Mouse (Mus musculus): ENCODE results near the gene Tespa1.

The Tespa1 gene

DNA sequence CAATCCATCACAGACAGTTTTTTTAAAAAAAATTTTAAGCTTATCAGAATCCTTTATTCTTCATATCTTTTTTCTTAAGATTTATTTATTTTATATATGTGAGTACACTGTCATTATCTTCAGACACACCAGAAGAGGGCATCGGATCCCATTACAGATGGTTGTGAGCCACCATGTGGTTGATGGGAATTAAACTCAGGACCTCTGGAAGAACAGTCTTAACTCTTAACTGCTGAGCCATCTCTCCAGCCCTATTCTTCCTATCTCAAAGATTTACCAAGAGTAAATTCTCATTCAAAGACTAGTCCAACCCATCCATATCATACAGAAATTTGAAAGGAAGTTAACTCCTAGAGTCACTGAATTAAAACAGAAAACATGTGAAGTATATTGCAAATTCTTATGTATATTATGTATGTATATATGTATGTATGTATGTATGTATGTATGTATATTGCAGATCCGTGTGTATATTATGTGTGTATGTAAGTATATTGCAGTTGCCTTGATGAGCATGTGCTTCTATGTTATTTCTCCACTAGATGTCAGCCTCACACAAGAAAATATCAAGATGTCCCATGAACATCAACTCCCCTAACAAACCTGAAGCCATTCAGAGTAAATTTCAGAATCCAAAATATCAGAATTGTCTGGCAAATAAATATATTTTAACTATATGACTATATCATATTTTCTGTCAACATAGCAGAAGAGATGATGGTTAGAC lies 40.9 kb downstream of the Tespa1 start:
- DNase-seq = no peak

DNA sequence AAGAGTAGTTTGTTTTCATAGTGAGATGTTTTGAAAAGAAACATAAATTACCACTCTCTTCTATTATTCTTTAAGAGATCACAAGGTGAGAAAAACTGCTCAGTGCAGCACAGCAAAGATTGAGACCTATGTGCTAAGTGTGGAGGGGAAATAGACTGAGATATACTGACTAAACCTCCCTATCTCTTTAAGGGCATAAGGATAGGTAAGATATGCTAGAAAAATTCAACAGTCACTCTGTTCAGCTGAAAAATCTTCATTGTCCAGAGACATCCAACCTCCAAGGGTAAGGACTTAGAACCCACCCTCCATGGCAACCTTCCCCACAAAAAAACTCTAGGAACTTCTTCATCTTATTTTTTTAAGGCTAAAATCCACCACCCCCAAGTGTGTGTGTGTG lies 42.1 kb downstream of the Tespa1 start:
- DNase-seq = no peak

DNA sequence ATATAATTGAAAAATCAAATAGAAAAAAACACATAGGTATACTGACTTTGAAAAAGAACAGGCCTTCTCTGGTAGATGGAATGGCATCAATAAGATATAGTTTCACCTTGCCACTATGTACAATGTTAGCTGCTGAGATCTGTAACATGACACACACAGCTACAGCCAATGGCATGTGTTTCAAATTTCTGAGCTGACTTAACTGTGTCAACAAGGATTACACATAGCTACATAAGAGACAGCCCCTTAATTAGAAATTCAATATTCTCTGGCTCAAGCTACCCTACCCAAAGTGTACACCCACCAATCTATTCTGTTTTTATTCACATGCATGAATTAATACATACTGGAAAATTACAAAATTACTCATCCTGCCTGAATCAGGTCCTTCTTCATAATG lies 45.7 kb downstream of the Tespa1 start:
- no peak for DNase-seq

GRCm38 (mm10) chr10:130370005-130370682 lies 47.5 kb downstream of the Tespa1 start:
- no peak for DNase-seq

GRCm38 (mm10) chr10:130371644-130372043 lies 49.0 kb downstream of the Tespa1 start:
- no peak for DNase-seq

DNA sequence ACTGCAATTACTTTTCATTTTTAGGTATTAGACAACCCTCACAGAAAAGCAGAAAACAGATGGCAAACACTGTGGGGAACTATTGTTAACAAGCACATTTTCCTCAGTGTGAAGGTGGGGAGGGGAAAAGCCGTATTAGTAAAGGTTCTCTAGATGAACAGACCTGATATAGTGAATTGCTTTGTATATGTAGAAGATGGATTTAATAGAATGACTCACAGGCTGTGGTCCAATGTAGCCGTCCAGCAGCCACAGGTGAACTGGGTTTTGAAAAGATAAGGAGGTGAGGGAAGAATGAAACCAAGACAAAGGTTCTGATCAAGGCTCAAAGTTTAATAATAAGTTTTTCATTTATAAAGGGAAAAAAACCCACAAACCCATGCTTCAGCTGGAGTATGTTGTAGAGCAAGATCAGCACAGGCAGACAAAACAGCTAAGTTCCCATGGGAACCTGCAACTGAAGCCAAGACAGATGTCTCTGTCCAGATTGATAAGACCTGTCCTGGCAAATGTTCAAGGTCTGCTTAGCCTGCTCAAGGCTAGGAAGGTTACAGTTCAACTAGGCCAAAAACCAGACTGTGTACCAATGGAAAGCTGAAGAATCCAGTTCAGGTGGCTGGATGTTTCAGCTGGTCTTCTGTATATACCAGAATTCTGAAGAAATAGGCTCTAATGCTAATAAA lies 50.0 kb downstream of the Tespa1 start:
- DNase-seq = no peak

GRCm38 (mm10) chr10:130375145-130375544 lies 52.5 kb downstream of the Tespa1 start:
- no peak for DNase-seq

DNA sequence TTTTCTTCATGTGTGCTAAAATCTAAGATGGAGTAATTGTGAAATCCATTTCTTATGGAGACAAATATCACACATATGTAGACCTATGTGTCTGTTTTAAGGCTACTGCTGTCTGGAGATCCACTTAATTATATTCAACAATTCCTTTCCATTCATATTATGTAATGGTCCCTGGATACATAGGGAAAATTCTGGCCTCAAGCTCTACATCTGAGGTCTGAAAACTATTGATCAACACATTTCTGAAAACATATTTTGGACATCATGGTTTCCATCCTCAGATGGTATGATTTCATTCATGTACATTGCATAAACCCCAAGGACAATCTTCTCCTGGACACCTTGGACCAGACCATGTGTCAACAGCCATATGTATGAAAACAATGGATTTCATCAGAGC lies 71.6 kb downstream of the Tespa1 start, which contains the start of gene Vmn2r84:
Gene Vmn2r84, minus strand, starts transcription at position 101 of the 400 bp plus-strand sequence.
- DNase-seq = no peak

- DNase-seq = peak in 1 of 2 experiments; percentile 3
Measured at GRCm38 (mm10) chr10:130412167-130412698, 89.6 kb downstream of the Tespa1 start.

Data from cerebellum, postnatal 25 days (tissue).